Mouse (Mus musculus): ENCODE results near the gene Slc2a5. TPM values are rescaled to one million over a fixed set of nuclear protein-coding genes. Genes with fewer than 3 reads are reported as not detected.

Gene Slc2a5
- total RNA-seq, 2 experiments from 2014 or later: 4.9 to 6.0 TPM

DNA sequence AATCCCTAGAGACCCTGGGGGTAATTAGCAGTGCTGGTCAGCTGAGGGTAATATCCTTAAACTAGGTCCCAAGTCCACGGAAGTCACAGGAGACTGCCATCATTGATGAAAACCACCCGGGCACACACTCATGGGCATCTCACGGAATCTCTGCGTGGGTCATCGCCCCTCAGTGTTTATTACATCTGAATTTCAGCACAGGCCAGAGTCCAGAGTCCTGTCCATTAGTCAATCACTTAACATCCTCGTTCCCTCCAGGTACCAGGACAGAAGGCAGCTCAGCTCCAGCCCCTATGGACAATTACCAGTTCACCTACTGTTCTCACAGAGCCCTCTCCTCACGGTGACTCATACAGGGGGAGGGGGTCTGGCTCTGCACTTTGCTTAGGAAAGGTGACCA, 16.3 kb upstream of the Slc2a5 start:
- DNase-seq (ENCODE audit: low spot score in 2 of 2): no peak

GRCm38 (mm10) chr4:150105671-150106070, 13.4 kb upstream of the Slc2a5 start:
- DNase-seq (ENCODE audit: low spot score in 2 of 2): no peak

- no peak for DNase-seq (ENCODE audit: low spot score in 2 of 2)
Measured at GRCm38 (mm10) chr4:150106637-150107036, 12.4 kb upstream of the Slc2a5 start.

DNA sequence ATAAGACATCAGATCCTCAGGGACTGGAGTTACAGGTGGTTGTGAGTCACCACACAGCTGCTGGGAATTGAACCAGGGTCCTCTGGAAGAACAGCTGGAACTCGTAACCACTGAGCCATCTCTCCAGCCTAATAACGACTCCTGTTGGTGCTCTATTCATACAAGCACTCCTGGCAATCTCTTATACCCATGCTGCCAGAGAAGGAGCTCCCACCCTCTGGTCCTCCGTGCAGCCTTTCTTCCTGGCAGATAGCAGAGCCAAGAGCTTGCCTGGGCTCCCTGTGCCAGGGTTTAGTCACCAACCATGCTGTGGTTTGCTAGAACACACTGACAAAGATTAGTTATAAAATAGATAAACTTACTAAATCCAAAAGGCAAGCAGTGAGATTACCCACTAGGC, 9.4 kb upstream of the Slc2a5 start:
- no peak for DNase-seq (ENCODE audit: low spot score in 2 of 2)

- no peak for DNase-seq (ENCODE audit: low spot score in 2 of 2)
Measured at GRCm38 (mm10) chr4:150110373-150110772, 8.7 kb upstream of the Slc2a5 start.

DNA sequence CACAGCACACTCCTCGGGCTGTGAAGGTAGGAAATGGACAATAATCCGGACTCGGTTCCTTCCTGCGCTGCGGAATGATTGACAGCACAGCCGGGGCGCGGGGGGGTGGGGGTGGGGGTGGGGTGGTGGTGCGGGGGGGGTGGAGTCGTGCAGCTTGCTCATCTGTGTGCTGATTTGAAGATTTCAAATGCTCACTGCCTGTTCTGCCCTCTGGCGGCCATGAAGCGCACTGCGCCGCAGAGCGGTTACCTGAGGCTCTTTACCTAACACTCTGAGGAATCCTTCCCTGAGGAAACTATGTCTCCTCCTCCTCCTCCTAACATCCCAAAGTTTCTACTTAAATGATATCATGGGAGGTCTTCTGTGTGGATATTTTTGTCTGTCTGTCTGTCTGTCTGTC, 6.2 kb upstream of the Slc2a5 start:
- DNase-seq (ENCODE audit: low spot score in 2 of 2): peak; percentile 45 to 80

DNA sequence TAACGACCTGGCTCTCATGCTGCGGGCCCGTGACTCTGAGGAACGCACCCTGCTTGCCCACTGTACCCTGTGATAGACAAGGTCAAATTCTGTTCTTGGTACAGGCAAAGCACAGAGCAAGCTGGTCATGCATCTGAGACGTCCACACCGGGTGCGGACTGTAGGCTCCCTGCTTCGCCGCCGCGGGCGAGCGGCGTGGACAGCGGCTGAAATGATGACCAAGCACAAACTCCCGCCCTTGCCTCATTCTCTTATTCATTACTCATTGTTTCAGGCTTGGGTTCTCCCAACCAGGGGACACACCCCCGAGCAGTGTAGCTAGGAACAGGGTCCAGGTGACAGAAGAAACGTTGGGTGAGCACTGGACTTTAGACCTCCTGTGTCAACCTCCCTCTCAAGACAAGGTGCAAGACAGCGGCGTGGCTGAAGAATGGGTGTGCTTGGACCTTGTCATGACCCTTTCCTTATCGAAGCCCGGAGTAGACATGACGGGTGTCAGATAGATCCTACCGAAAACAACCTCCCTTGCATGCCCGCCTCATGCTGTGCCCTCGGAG, 4.5 kb upstream of the Slc2a5 start:
- no peak for DNase-seq (ENCODE audit: low spot score in 2 of 2)

DNA sequence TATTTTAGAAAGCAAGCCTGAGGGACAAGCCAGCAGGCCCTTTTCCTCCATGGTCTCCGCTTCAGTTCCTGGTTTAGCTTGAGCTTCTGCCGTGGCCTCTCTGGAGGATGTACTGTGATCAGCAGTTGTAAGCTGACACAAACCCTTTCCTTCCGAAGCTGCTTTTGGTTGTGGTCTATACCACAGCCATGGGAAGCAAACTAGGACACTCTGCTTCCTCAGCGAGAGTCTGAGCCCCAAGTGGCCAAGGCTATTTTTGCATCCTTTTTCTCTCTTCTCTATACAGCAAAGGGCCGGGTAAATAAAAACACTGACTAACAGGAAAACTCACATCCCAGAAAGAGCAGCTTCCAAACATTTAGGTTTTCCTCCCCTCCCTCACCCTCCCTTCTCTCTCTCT, 1.8 kb upstream of the Slc2a5 start:
- peak in 1 of 2 experiments; percentile 23 for DNase-seq (ENCODE audit: low spot score in 2 of 2)

- DNase-seq (ENCODE audit: low spot score in 2 of 2): no peak
Measured at GRCm38 (mm10) chr4:150118163-150118562, 920 bp upstream of the Slc2a5 start.

GRCm38 (mm10) chr4:150119640-150120039, 557 bp downstream of the Slc2a5 start:
- no peak for DNase-seq (ENCODE audit: low spot score in 2 of 2)

DNA sequence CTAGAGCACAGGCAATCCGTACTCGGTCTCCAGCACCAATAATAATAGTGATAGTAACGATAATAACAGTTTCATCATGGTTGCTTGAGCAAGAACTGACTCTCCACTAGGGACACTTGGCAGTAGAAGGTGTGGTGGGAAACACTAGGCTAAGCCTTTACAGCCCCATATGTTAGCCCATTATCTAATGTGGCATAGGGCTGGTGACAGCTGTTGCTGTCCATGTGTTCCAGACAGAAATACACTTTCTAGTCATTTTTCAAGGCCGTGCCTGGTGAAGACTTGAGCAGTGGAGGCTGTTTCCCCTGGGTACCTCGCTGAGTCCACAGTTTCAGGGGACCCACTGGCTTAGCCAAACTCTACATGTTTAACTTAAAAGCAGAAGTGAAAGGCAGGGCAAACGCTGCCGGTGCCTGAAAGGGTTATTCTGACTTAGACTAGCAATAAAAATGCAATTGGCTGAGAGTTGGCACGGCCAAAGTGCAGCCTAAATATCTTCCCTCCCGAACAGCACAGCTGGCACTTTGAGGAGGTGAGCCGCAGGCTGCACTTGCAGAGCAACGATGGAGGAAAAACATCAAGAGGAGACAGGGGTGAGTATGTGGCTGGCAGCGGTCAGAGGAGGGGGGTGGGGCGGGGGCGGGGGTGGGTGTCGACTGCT, 1.2 kb downstream of the Slc2a5 start:
- DNase-seq (ENCODE audit: low spot score in 2 of 2): no peak

- no peak for DNase-seq (ENCODE audit: low spot score in 2 of 2)
Measured at GRCm38 (mm10) chr4:150121430-150121829, 2.3 kb downstream of the Slc2a5 start.

- DNase-seq (ENCODE audit: low spot score in 2 of 2): no peak
Measured at GRCm38 (mm10) chr4:150122476-150122875, 3.4 kb downstream of the Slc2a5 start.

DNA sequence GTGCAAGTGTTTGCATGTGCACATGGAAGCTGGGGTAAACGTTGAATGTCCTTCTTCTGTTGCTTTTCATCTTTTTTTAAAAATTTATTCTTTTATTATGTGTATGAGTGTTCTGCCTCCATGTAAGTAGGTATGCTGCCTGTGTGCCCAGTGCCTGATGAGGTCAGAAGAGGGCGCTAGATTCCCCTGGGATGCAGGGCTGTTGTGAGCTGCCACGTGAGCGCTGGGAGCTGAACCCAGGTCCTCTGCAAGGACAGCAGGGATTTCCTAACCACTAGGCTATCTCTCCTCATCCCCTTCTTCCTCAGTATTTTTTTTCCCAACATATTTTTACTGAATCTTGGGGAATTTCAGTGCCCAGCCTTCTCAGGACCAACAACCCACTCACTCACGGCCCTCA, 7.3 kb downstream of the Slc2a5 start:
- no peak for DNase-seq (ENCODE audit: low spot score in 2 of 2)

DNA sequence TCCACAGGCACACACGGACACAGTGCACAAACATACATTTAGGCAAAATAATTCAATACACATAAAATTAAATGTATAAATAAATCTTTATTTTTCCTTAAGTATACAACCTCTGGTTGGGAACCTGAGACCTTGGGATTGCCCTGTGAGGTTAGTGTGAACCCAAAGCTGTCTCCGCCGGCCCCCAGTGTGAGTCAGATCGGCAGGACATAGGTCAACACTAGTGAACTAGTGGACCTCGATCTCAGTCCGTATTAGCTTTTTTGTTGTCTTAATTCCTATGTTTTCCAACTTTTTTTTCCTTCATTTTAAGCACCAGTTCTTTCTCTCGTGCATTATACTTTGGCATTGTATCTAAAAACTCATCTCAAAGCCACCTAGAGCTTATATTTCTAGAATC, 8.8 kb downstream of the Slc2a5 start:
- DNase-seq (ENCODE audit: low spot score in 2 of 2): no peak

DNA sequence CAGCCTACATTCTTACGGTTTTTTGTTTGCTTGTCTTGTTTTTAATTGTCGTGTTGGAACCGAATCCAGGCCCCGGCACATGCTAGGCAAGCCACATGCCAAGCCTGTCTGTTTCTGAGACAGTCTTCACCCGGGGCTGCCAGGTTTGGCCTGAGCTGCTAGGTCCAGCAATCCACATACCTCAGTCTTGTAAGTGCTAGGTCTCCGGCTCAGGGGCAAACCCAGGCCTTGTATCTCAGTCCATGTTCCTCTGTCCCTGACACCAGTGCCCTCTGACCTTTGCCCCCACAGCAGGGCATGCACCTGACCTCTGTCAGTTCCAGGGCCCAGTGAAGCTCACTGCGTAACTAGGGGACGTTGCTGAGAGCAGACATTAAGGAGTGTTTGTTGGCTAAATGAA, 9.5 kb downstream of the Slc2a5 start:
- no peak for DNase-seq (ENCODE audit: low spot score in 2 of 2)

DNA sequence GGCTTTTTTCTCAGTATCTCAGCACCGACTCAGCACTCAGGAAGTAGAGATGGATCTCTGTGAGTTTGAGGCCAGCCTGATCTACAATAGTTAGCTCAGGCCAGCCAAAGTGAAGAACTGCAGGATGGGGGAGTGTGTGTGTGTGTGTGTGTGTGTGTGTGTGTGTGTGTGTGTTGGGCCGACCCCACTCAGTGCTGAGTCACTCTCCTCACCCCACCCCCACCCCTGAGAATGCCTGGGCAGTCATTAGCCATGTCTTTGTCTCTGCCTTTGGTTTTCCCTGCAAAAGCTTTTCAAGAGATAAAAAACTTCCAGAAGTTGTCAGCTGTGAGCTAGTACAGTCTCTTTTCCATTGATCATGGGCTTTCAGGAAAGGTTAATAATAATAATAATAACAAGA, 11.6 kb downstream of the Slc2a5 start:
- no peak for DNase-seq (ENCODE audit: low spot score in 2 of 2)

DNA sequence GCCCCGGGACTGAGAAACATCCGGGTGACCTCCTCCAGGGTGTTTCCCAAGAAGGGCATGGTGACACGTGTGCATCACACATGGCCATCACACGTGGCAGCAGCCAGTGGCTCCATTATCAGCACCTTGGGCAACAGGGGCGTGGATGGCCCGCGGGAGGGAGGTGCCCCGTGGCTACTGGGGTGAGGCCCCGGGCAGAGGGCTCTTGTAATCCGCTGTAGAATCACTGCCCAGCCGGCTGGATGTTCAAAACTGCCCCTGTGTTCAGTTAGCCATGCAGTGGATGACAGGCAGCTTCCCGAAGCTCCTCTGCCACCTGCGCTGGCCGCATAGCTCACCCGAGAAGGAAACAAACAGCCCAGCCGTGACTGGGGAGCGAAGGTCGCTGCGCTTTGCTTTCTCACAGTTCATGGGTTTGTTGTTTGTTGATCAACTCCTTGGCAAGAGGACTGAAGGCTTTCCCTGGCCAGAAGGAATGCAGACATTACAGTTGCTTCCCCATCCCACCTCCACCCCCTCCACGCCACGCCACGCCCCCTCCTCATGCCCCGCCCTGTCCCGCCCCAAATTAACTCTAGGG, 13.7 kb downstream of the Slc2a5 start:
- no peak for DNase-seq (ENCODE audit: low spot score in 2 of 2)

GRCm38 (mm10) chr4:150135254-150135653, 16.2 kb downstream of the Slc2a5 start:
- no peak for DNase-seq (ENCODE audit: low spot score in 2 of 2)

- DNase-seq (ENCODE audit: low spot score in 2 of 2): peak; percentile 30 to 72
Measured at GRCm38 (mm10) chr4:150136693-150137092, 17.6 kb downstream of the Slc2a5 start.

DNA sequence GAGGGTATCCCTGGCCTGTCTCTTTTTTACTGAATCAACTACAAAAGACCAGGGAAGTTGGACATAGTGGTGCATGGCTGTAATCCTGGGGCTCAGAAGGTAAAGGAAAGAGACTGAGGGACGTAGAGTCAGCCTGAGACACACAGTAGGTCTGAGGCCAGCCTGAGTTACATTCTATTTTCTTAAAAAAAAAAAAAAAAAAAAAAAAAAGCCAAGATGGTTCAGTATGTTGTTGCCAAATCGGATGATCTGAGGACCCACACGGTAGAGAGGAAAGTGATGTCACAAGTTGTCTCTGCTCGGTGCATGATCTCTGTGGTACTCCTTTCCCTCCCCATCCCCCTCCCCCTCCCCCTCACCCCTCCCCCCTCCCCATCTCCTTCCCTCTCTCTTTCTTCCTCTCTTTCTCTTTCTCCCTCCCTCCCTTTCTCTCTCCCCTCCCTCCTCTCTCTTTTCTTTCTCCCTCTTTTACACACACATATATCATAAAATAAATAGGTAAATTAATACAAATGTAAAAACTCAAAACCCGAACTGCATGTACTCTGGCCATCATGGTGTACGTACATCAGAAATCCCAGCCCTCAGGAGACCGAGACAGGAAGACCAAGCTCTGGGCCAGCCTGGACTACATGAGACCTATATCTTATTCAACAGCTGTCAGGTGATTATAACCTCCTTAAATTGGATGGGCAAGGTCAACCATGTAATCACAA, 18.4 kb downstream of the Slc2a5 start:
- no peak for DNase-seq (ENCODE audit: low spot score in 2 of 2)

- DNase-seq (ENCODE audit: low spot score in 2 of 2): peak; percentile 30 to 55
Measured at GRCm38 (mm10) chr4:150138084-150138543, 19.0 kb downstream of the Slc2a5 start.

Measured in layer of hippocampus, adult 18-20 months (tissue).